21 mouse cellular contexts compared by ENCODE assay signal in genomic region chr14:27019850-27020249, GRCm38 (mm10). TPM values are rescaled to one million over a fixed set of nuclear protein-coding genes. Genes with fewer than 3 reads are reported as not detected.
A peak's percentile ranks its signal among the peaks of the same experiment; 100 is the strongest.
DNase-seq lines count a peak whose midpoint lies in the region; ATAC-seq and TF ChIP-seq lines count a peak whose summit lies in the region.
"Had no signal": no experiment of that assay in that cellular context is flagged by ENCODE, and none has a peak within 500 bp of the region (broad histone marks: within the 10 kb centered on the region; RNA-seq: fewer than 3 reads in every experiment).

No protein-coding gene starts in this region.

- ATAC-seq in lung, embryonic 16.5 days (ENCODE audit: low read depth) = 0 out of 2 replicates have a peak, but pooled peaks have one; percentile 34
- no peak for ATAC-seq in activated CD4-positive, CD25-positive, alpha-beta regulatory T cell, adult 4 months
- ATAC-seq: intestine, embryonic 16.5 days had no signal

- peaks cover 5% of the 10 kb centered on the region; the same call in 1 of the 2 replicates for H3K4me1 ChIP-seq in liver, adult 2 months (ENCODE audit: control insufficient read depth, insufficient read depth, low read length)
- no peaks in the 10 kb centered on the region; the same call in 1 of the 2 replicates for H3K4me1 ChIP-seq in lung, embryonic 16.5 days (replicated peaks; ENCODE audit: control insufficient read depth, insufficient read depth, low read length)
- H3K4me1 ChIP-seq: heart, embryonic 13.5 days; hindbrain, embryonic 13.5 days; neural tube, embryonic 12.5 days; stomach, embryonic 15.5 days had no signal

- peak; percentile 90 for DNase-seq in liver, adult 2 months (ENCODE audit: extremely low read depth, low read depth, low spot score)
- DNase-seq in liver (no peak), NIH3T3 (ENCODE audit: low read depth) (peak; percentile 52)
- peak; percentile 86 for DNase-seq in adrenal gland, adult 2 months
- DNase-seq in T-cell, adult 2 months (ENCODE audit: low spot score) = no peak
- DNase-seq in frontal cortex, postnatal 25 days (ENCODE audit: low spot score in 2 of 2) = no peak
- DNase-seq: cerebellum, postnatal 14 days; gastrocnemius, postnatal 36 days; layer of hippocampus, postnatal 36 days; left cerebral cortex, postnatal 4 days; liver, embryonic 13.5 days; thymus, postnatal 14 days had no signal

- H3K4me2 ChIP-seq in lung, embryonic 16.5 days (ENCODE audit: low read depth, low read length) = no peak overlapping the region
- H3K4me2 ChIP-seq: heart, embryonic 13.5 days; hindbrain, embryonic 13.5 days; liver, embryonic 13.5 days; neural tube, embryonic 12.5 days; stomach, embryonic 15.5 days had no signal

- no peaks in the 10 kb centered on the region for H3K27me3 ChIP-seq in liver, adult 2 months (ENCODE audit: control insufficient read depth, insufficient read depth, low read length)
- H3K27me3 ChIP-seq in lung, embryonic 16.5 days (ENCODE audit: control insufficient read depth, insufficient read depth, low read depth, low read length) = peaks cover 9% of the 10 kb centered on the region
- H3K27me3 ChIP-seq: heart, embryonic 13.5 days; hindbrain, embryonic 13.5 days; liver, embryonic 13.5 days; neural tube, embryonic 12.5 days; stomach, embryonic 15.5 days had no signal

- TF ChIP-seq CTCF in liver, adult 2 months (IDR thresholded peaks at IDR 0.05; ENCODE audit: low read depth, low read length) = no peak

- H3K79me2 ChIP-seq in liver, adult 2 months (ENCODE audit: control insufficient read depth, insufficient read depth, low read length) = no peaks in the 10 kb centered on the region

- H3K27ac ChIP-seq in liver, adult 2 months (replicated peaks; ENCODE audit: insufficient read depth, low read depth, low read length) = no peak overlapping the region
- H3K27ac ChIP-seq in lung, embryonic 16.5 days (ENCODE audit: low read length) = no peak overlapping the region
- H3K27ac ChIP-seq: embryonic facial prominence, embryonic 10.5 days; heart, embryonic 13.5 days; hindbrain, embryonic 13.5 days; liver, embryonic 13.5 days; neural tube, embryonic 12.5 days; stomach, embryonic 15.5 days had no signal

- no peaks in the 10 kb centered on the region for H3K9me3 ChIP-seq in lung, embryonic 16.5 days (ENCODE audit: control insufficient read depth, low read length)
- H3K9me3 ChIP-seq: embryonic facial prominence, embryonic 10.5 days; heart, embryonic 13.5 days; hindbrain, embryonic 13.5 days; liver, embryonic 13.5 days; neural tube, embryonic 12.5 days; stomach, embryonic 15.5 days had no signal

- no peak overlapping the region for H3K9ac ChIP-seq in liver, adult 2 months (ENCODE audit: low read depth, low read length)
- no peak overlapping the region for H3K9ac ChIP-seq in lung, embryonic 16.5 days (ENCODE audit: low read length)
- H3K9ac ChIP-seq: heart, embryonic 13.5 days; hindbrain, embryonic 13.5 days; liver, embryonic 13.5 days; neural tube, embryonic 12.5 days; stomach, embryonic 15.5 days had no signal

- WGBS in liver, adult 2 months = 27% methylated on average over 14 of the region's 14 CpGs
- WGBS in lung, embryonic 16.5 days = 45% methylated on average over 14 of the region's 14 CpGs

- no peak overlapping the region for H3K4me3 ChIP-seq in liver, adult 2 months (ENCODE audit: insufficient read depth, low read depth, low read length)
- no peak overlapping the region for H3K4me3 ChIP-seq in lung, embryonic 16.5 days (ENCODE audit: low read length)
- H3K4me3 ChIP-seq: embryonic facial prominence, embryonic 10.5 days; heart, embryonic 13.5 days; hindbrain, embryonic 13.5 days; liver, embryonic 13.5 days; megakaryocyte, embryonic 14.5 days; neural tube, embryonic 12.5 days; stomach, embryonic 15.5 days had no signal

- no peaks in the 10 kb centered on the region for H3K36me3 ChIP-seq in liver, adult 2 months (ENCODE audit: control insufficient read depth, insufficient read depth, low read length)
- no peaks in the 10 kb centered on the region for H3K36me3 ChIP-seq in lung, embryonic 16.5 days (ENCODE audit: control insufficient read depth, insufficient read depth, low read length)
- H3K36me3 ChIP-seq: embryonic facial prominence, embryonic 10.5 days; heart, embryonic 13.5 days; hindbrain, embryonic 13.5 days; liver, embryonic 13.5 days; neural tube, embryonic 12.5 days; stomach, embryonic 15.5 days had no signal

- TF ChIP-seq POLR2A in liver, adult 2 months (IDR thresholded peaks at IDR 0.05; ENCODE audit: extremely low read depth, insufficient read depth, low read length) = no peak

RNA-seq across cellular contexts. Expression of gene Il17rd, which starts 18.9 kb away (rescaled TPM):
- total RNA-seq in liver, adult 2 months (2014; rRNA removed) = 0.54 and 0.55 TPM in 2 replicates
- polyA plus RNA-seq in liver, adult 2 months (2012; rRNA removed) = 0.12 and 0.16 TPM in 2 replicates
- 1 to 10 TPM; 2.0 to 3.4 TPM for total RNA-seq in adrenal gland, adult 2 months (2021)
- 1.2 and 1.3 TPM in 2 replicates for polyA plus RNA-seq in adrenal gland, adult 2 months (2012; rRNA removed)
- polyA plus RNA-seq in lung, embryonic 16.5 days (2015; fragmentation: Nextera tagmentation; extraction: Ambion mirVana) = 1.9 and 2.0 TPM in 2 replicates
- polyA plus RNA-seq in activated CD4-positive, CD25-positive, alpha-beta regulatory T cell, adult 4 months (2017; shearing (Covaris generic)) = under 1 TPM; 0.32 to 0.33 TPM

RNA-seq across cellular contexts. Expression of gene Hesx1, which starts 25.6 kb away (rescaled TPM):
- not detected in 2 replicates for total RNA-seq in liver, adult 2 months (2014; rRNA removed)
- polyA plus RNA-seq in liver, adult 2 months (2012; rRNA removed) = not detected in 2 replicates
- not detected for total RNA-seq in adrenal gland, adult 2 months (2021)
- not detected in 2 replicates for polyA plus RNA-seq in adrenal gland, adult 2 months (2012; rRNA removed)
- not detected in 2 replicates for polyA plus RNA-seq in lung, embryonic 16.5 days (2015; fragmentation: Nextera tagmentation; extraction: Ambion mirVana)
- under 1 TPM in 1 of 2 experiments, not detected in 1; 0.88 TPM for polyA plus RNA-seq in activated CD4-positive, CD25-positive, alpha-beta regulatory T cell, adult 4 months (2017; shearing (Covaris generic))
- total RNA-seq: gastrocnemius, postnatal 36 days; layer of hippocampus, postnatal 36 days; left cerebral cortex, postnatal 4 days had no signal
- polyA plus RNA-seq: hindbrain, embryonic 13.5 days had no signal

RNA-seq across cellular contexts. Expression of gene Appl1, which starts 48.8 kb away (rescaled TPM):
- 7.9 and 9.7 TPM in 2 replicates for total RNA-seq in liver, adult 2 months (2014; rRNA removed)
- 1.2 and 1.5 TPM in 2 replicates for polyA plus RNA-seq in liver, adult 2 months (2012; rRNA removed)
- 10 to 100 TPM; 38.7 to 49.6 TPM for total RNA-seq in adrenal gland, adult 2 months (2021)
- 2.6 TPM in 2 replicates for polyA plus RNA-seq in adrenal gland, adult 2 months (2012; rRNA removed)
- 28.4 and 33.2 TPM in 2 replicates for polyA plus RNA-seq in lung, embryonic 16.5 days (2015; fragmentation: Nextera tagmentation; extraction: Ambion mirVana)
- polyA plus RNA-seq in activated CD4-positive, CD25-positive, alpha-beta regulatory T cell, adult 4 months (2017; shearing (Covaris generic)) = 10 to 100 TPM; 26.2 to 38.2 TPM

Comparison
In these comparisons a context has a peak if more than half of its experiments do, and no peak if none do; other contexts are left out.
1. DNase-seq: peak in liver, adult 2 months (single experiment), NIH3T3 (single experiment) and adrenal gland, adult 2 months (single experiment); none in liver (single experiment), T-cell, adult 2 months (single experiment) and frontal cortex, postnatal 25 days (0 of 2).